Mouse (Mus musculus): ENCODE measurements at regions not wholly inside any gene's neighbourhood (a gene's known extent, or its start where the extent isn't known, plus 50 kb on each side); places are given as distances from the start of the nearest gene placed in this dataset.

- Histone ChIP-seq H3K4me3 (ENCODE audit: extremely low read depth, insufficient read depth, insufficient read length) (no peak overlapping the region), H3K36me3 (ENCODE audit: control insufficient read depth, insufficient read depth, low read length) (no peaks in the 10 kb centered on the region), H3K27ac (ENCODE audit: insufficient read depth, low read length) (no peak overlapping the region), H3K27me3 (ENCODE audit: control insufficient read depth, insufficient read depth, low read length) (no peaks in the 10 kb centered on the region), H3K4me1 (ENCODE audit: control insufficient read depth, insufficient read depth, insufficient read length) (no peaks in the 10 kb centered on the region)
- TF ChIP-seq CTCF (IDR thresholded peaks at IDR 0.05; ENCODE audit: extremely low read depth, insufficient read depth, insufficient read length, insufficient replicate concordance), result no peak
- no peak for TF ChIP-seq POLR2A (IDR thresholded peaks at IDR 0.05; ENCODE audit: low read depth, low read length)
- DNase-seq (ENCODE audit: low read depth in 1 of 2, low spot score in 2 of 2), result no peak
These were observed 603.5 kb upstream of the Gje1 start for GRCm38 (mm10) chr10:15321480-15321879.

GRCm38 (mm10) chr10:15317017-15317607 lies 599.1 kb upstream of the Gje1 start:
- WGBS, result 84% methylated on average over 2 of the region's 2 CpGs
- Histone ChIP-seq H3K27me3 (ENCODE audit: control insufficient read depth, insufficient read depth, low read length) (no peaks in the 10 kb centered on the region), H3K27ac (ENCODE audit: insufficient read depth, low read length) (no peak overlapping the region), H3K4me1 (ENCODE audit: control insufficient read depth, insufficient read depth, insufficient read length) (no peaks in the 10 kb centered on the region), H3K4me3 (ENCODE audit: extremely low read depth, insufficient read depth, insufficient read length) (no peak overlapping the region), H3K36me3 (ENCODE audit: control insufficient read depth, insufficient read depth, low read length) (no peaks in the 10 kb centered on the region)
- no peak for DNase-seq (ENCODE audit: low read depth in 1 of 2, low spot score in 2 of 2)
- TF ChIP-seq POLR2A (IDR thresholded peaks at IDR 0.05; ENCODE audit: low read depth, low read length) (no peak), CTCF (IDR thresholded peaks at IDR 0.05; ENCODE audit: extremely low read depth, insufficient read depth, insufficient read length, insufficient replicate concordance) (no peak)

GRCm38 (mm10) chr10:15310650-15311049 lies 592.6 kb upstream of the Gje1 start:
- H3K4me3 ChIP-seq (ENCODE audit: extremely low read depth, insufficient read depth, insufficient read length), result no peak overlapping the region
- H3K27me3 ChIP-seq (ENCODE audit: control insufficient read depth, insufficient read depth, low read length), result no peaks in the 10 kb centered on the region
- TF ChIP-seq CTCF (IDR thresholded peaks at IDR 0.05; ENCODE audit: extremely low read depth, insufficient read depth, insufficient read length, insufficient replicate concordance), result no peak
- no peak for TF ChIP-seq POLR2A (IDR thresholded peaks at IDR 0.05; ENCODE audit: low read depth, low read length)
- no peaks in the 10 kb centered on the region for H3K4me1 ChIP-seq (ENCODE audit: control insufficient read depth, insufficient read depth, insufficient read length)
- H3K36me3 ChIP-seq (ENCODE audit: control insufficient read depth, insufficient read depth, low read length), result no peaks in the 10 kb centered on the region
- H3K27ac ChIP-seq (ENCODE audit: insufficient read depth, low read length), result no peak overlapping the region
- 52% methylated on average over 2 of the region's 2 CpGs for WGBS
- no peak for DNase-seq (ENCODE audit: low read depth in 1 of 2, low spot score in 2 of 2)

- Histone ChIP-seq H3K36me3 (ENCODE audit: control insufficient read depth, insufficient read depth, low read length) (no peaks in the 10 kb centered on the region), H3K27ac (ENCODE audit: insufficient read depth, low read length) (no peak overlapping the region), H3K27me3 (ENCODE audit: control insufficient read depth, insufficient read depth, low read length) (no peaks in the 10 kb centered on the region), H3K4me3 (ENCODE audit: extremely low read depth, insufficient read depth, insufficient read length) (no peak overlapping the region), H3K4me1 (ENCODE audit: control insufficient read depth, insufficient read depth, insufficient read length) (no peaks in the 10 kb centered on the region)
- 87% methylated on average over 3 of the region's 3 CpGs for WGBS
- DNase-seq (ENCODE audit: low read depth in 1 of 2, low spot score in 2 of 2), result no peak
- no peak for TF ChIP-seq POLR2A (IDR thresholded peaks at IDR 0.05; ENCODE audit: low read depth, low read length)
- TF ChIP-seq CTCF (IDR thresholded peaks at IDR 0.05; ENCODE audit: extremely low read depth, insufficient read depth, insufficient read length, insufficient replicate concordance), result no peak
These were observed 587.9 kb upstream of the Gje1 start for GRCm38 (mm10) chr10:15305811-15306473.

- H3K36me3 ChIP-seq (ENCODE audit: control insufficient read depth, insufficient read depth, low read length), result no peaks in the 10 kb centered on the region
- no peak overlapping the region; the same call in 1 of the 2 replicates for H3K27ac ChIP-seq (ENCODE audit: insufficient read depth, low read length)
- peak overlapping the region; percentile 14; the same call in 1 of the 2 replicates for H3K4me3 ChIP-seq (ENCODE audit: extremely low read depth, insufficient read depth, insufficient read length)
- peak; percentile 32 to 49 for DNase-seq (ENCODE audit: low read depth in 1 of 2, low spot score in 2 of 2)
- no peaks in the 10 kb centered on the region for H3K27me3 ChIP-seq (ENCODE audit: control insufficient read depth, insufficient read depth, low read length)
- no peaks in the 10 kb centered on the region for H3K4me1 ChIP-seq (ENCODE audit: control insufficient read depth, insufficient read depth, insufficient read length)
- peak; percentile 66; the same call in 1 of the 2 replicates for TF ChIP-seq CTCF (IDR thresholded peaks at IDR 0.05; ENCODE audit: extremely low read depth, insufficient read depth, insufficient read length, insufficient replicate concordance)
- TF ChIP-seq POLR2A (IDR thresholded peaks at IDR 0.05; ENCODE audit: low read depth, low read length), result no peak
- WGBS, result 26% methylated on average over 8 of the region's 8 CpGs
These were observed 582.4 kb upstream of the Gje1 start for GRCm38 (mm10) chr10:15300199-15301085.

- TF ChIP-seq POLR2A (IDR thresholded peaks at IDR 0.05; ENCODE audit: low read depth, low read length), result no peak
- no peak for TF ChIP-seq CTCF (IDR thresholded peaks at IDR 0.05; ENCODE audit: extremely low read depth, insufficient read depth, insufficient read length, insufficient replicate concordance)
- H3K27ac ChIP-seq (ENCODE audit: insufficient read depth, low read length), result no peak overlapping the region
- 62% methylated on average over 11 of the region's 11 CpGs for WGBS
- no peak for DNase-seq (ENCODE audit: low read depth in 1 of 2, low spot score in 2 of 2)
- H3K27me3 ChIP-seq (ENCODE audit: control insufficient read depth, insufficient read depth, low read length), result no peaks in the 10 kb centered on the region
- no peaks in the 10 kb centered on the region for H3K36me3 ChIP-seq (ENCODE audit: control insufficient read depth, insufficient read depth, low read length)
- H3K4me1 ChIP-seq (ENCODE audit: control insufficient read depth, insufficient read depth, insufficient read length), result no peaks in the 10 kb centered on the region
- H3K4me3 ChIP-seq (ENCODE audit: extremely low read depth, insufficient read depth, insufficient read length), result no peak overlapping the region
These were observed 581.6 kb upstream of the Gje1 start for GRCm38 (mm10) chr10:15299331-15300198.
